ENCODE assay signal across 23 mouse cellular contexts in the genomic region with DNA sequence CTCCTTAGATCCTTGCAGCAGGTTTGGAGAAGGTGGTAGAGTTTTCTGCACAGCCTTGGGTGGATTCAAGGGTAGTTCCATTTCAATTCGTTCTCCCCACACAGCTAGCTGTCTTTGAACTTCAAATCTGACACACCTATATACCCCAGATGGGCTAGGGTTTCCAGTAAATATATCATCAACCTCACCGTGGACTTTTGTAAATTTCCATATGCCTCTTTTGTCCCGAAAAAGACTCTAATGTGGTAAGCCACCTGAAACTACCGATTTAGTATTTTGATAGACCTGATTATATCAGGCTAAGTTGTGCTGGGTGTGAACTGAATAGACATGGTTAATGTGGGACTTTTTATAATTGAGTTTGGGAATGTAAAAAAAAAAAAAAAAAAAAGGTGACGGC.
"Had no signal": no experiment of that assay in that cellular context is flagged by ENCODE, and none has a peak within 500 bp of the region (broad histone marks: within the 10 kb centered on the region; RNA-seq: fewer than 3 reads in every experiment).

No protein-coding gene starts in this region.

- H3K4me1 ChIP-seq: heart, embryonic 15.5 days; hindbrain, embryonic 13.5 days; hindbrain, embryonic 15.5 days; kidney, embryonic 15.5 days; limb, embryonic 13.5 days; limb, embryonic 15.5 days had no signal

- ATAC-seq: hindbrain, postnatal 0 days; intestine, embryonic 16.5 days had no signal

- H3K27ac ChIP-seq: heart, embryonic 13.5 days; heart, embryonic 15.5 days; hindbrain, embryonic 13.5 days; hindbrain, embryonic 15.5 days; hindbrain, postnatal 0 days; kidney, embryonic 15.5 days; kidney, postnatal 0 days; limb, embryonic 13.5 days; limb, embryonic 15.5 days had no signal

- DNase-seq: gastrocnemius, postnatal 10 days; gastrocnemius, postnatal 25 days; heart, adult 18-20 months; heart, postnatal 14 days; heart, postnatal 36 days; kidney, adult 11 months; kidney, adult 2 months; kidney, adult 9 months; kidney, postnatal 14 days; kidney, postnatal 36 days; layer of hippocampus, adult 9-11 months; layer of hippocampus, postnatal 36 days; left cerebral cortex, postnatal 4 days had no signal

- H3K27me3 ChIP-seq: heart, embryonic 15.5 days; hindbrain, embryonic 13.5 days; hindbrain, embryonic 15.5 days; kidney, embryonic 15.5 days; limb, embryonic 13.5 days; limb, embryonic 15.5 days had no signal

- H3K4me3 ChIP-seq: heart, embryonic 13.5 days; heart, embryonic 15.5 days; hindbrain, embryonic 13.5 days; hindbrain, embryonic 15.5 days; kidney, embryonic 15.5 days; limb, embryonic 13.5 days; limb, embryonic 15.5 days had no signal

- H3K36me3 ChIP-seq: heart, embryonic 13.5 days; heart, embryonic 15.5 days; hindbrain, embryonic 13.5 days; hindbrain, embryonic 15.5 days; kidney, embryonic 15.5 days; limb, embryonic 13.5 days; limb, embryonic 15.5 days had no signal
